Mouse (Mus musculus): ENCODE data around the gene Rac1. TPM values are rescaled to one million over a fixed set of nuclear protein-coding genes. Genes with fewer than 3 reads are reported as not detected.
"Not testable (repeated sequence)": the region's sequence is repeated elsewhere in the genome, so short reads cannot be mapped to it uniquely, and the experiment has no call there.

Rac1 gene
- polyA plus RNA-seq, 1 experiment from 2014 or later: 473 TPM

DNA sequence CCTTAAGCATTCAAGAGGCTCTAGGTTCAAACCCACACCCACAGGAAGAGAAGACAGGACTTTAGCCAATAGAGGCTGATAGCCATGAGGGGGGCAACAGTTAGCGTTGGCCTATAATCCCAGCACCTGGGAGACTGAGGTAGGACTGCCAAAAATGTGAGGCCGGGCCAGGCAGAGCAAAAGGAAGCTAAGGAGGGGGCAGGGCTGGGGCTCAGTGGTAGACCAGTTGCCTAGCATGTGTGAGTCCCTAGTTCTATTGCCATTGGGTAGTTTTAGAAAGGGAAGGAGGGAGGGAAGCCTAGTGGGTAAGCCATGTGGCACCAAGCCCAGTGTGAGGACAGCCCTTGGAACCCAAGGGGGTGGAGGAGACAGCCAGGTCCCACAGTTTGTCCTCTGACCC, 26.2 kb downstream of the Rac1 start:
- 90% methylated on average over 2 of the region's 2 CpGs for WGBS

DNA sequence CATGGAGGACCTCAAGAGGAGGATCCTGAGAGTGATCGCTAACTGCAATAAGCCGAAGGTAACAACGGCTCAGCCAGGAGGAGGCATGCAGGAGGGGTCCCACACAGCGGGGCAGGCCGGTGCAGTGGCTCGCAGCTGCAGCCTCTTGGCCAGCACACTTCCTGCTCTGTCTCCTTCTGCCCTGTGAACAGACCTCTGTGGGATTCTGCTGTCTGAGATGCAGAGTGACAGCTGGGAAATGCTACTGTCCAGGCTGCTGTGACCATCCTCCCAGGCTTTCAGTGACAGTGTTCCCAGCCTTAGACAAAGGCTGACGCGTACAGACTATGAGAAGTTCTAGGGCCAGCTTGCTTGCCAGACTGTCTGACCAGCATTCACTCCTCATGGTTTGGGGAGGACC, 26.7 kb downstream of the Rac1 start:
- Histone ChIP-seq H3K36me3 (peaks cover 75% of the 10 kb centered on the region), H3K4me3 (no peak overlapping the region), H3K27me3 (ENCODE audit: low read depth, poor library complexity, severe bottlenecking) (no peaks in the 10 kb centered on the region), H3K9me3 (replicated peaks) (no peaks in the 10 kb centered on the region), H3K27ac (no peak overlapping the region), H3K4me1 (no peaks in the 10 kb centered on the region)
- DNase-seq (ENCODE audit: low spot score): no peak
- WGBS: 89% methylated on average over 8 of the region's 8 CpGs

More for the DNA sequence above, 26.2 kb downstream of the Rac1 start:
- Histone ChIP-seq H3K4me1 (no peaks in the 10 kb centered on the region), H3K36me3 (peaks cover 78% of the 10 kb centered on the region), H3K27me3 (ENCODE audit: low read depth, poor library complexity, severe bottlenecking) (no peaks in the 10 kb centered on the region), H3K27ac (no peak overlapping the region), H3K9me3 (replicated peaks) (no peaks in the 10 kb centered on the region), H3K4me3 (no peak overlapping the region)
- no peak for DNase-seq (ENCODE audit: low spot score)

DNA sequence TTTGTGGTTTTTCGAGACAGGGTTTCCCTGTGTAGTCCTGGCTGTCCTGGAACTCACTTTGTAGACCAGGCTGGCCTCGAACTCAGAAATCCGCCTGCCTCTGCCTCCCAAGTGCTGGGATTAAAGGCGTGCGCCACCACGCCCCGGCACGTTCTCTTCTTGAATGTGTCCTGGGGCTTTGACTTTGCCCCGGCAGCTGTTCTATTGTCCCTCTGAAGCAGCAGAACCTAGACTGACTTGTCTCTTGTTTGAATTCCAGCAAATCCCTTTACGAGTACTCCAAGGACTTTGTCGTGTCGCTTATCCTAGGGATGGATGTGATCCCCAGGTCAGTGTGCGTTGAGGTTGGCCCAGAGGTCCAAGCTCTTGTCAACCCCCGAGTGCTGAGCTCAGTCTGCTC, 27.1 kb downstream of the Rac1 start:
- H3K36me3 ChIP-seq: peaks cover 74% of the 10 kb centered on the region
- not testable (repeated sequence) for H3K27ac ChIP-seq; H3K9me3 ChIP-seq (replicated peaks); H3K27me3 ChIP-seq (ENCODE audit: low read depth, poor library complexity, severe bottlenecking); H3K4me3 ChIP-seq; H3K4me1 ChIP-seq; DNase-seq (ENCODE audit: low spot score)
- 94% methylated on average over 14 of the region's 14 CpGs for WGBS

DNA sequence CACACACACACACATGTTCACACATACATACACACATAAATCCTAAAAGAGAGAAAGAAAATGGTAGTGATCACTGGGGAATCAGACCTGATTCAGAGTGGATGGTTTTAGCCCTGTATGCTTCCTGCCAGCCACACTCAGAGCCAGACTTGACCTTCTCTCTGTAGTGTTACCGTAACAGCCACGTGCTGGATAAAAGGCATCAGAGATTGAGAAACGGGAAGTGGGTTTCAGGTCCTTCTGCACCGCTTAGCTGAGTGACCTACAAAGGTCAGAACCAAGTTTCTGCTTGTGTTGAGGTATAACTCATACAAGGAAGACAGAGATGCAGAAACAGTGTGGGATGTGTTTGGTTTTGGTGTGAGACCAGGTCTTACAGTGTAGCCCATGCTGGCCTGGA, 28.1 kb downstream of the Rac1 start:
- H3K9me3 ChIP-seq (replicated peaks): no peaks in the 10 kb centered on the region
- 92% methylated on average over 4 of the region's 4 CpGs for WGBS
- no peak overlapping the region for H3K27ac ChIP-seq
- H3K4me1 ChIP-seq: no peaks in the 10 kb centered on the region
- peaks cover 73% of the 10 kb centered on the region for H3K36me3 ChIP-seq
- no peak overlapping the region for H3K4me3 ChIP-seq
- no peak for DNase-seq (ENCODE audit: low spot score)
- H3K27me3 ChIP-seq (ENCODE audit: low read depth, poor library complexity, severe bottlenecking): no peaks in the 10 kb centered on the region

DNA sequence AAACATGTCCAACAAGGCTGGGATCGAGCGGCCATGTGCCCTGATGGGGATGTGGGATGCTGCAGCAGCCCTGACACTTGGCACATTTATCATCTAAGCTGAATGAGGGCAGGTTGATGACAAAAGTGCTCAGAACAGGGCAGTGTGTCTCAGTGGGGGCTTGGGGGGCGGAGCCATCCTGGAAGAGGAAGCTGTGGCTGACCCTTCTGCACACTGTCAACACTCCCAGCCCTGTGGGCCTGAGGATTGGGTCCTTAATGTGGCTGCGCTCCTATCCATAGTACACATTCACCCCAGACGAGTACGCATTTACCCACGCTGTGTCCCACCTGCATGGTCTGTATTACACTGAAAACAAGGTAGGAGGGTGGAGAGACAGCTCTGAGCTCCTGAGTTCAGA, 28.6 kb downstream of the Rac1 start:
- WGBS: 94% methylated on average over 7 of the region's 7 CpGs
- H3K4me3 ChIP-seq: no peak overlapping the region

DNA sequence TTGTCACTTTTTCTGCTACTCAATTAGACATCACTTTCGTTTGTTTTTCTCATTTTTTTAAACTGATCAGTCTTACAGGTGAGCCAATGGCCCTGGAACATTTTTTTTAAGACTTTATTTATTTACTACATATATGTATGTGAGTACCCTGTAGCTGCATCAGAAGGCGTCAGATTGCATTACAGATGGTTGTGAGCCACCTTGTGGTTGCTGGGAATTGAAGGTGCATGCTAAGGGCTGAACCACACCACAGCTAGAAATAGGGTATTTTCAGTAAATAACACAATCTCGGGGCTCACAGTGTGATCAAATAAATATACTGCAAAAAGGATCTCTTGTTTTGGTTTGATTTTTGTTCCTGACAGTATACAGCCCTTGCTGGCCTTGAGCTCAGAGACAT, 30.4 kb downstream of the Rac1 start:
- Histone ChIP-seq H3K36me3 (peaks cover 71% of the 10 kb centered on the region), H3K9me3 (replicated peaks) (no peaks in the 10 kb centered on the region), H3K27me3 (ENCODE audit: low read depth, poor library complexity, severe bottlenecking) (no peaks in the 10 kb centered on the region), H3K27ac (no peak overlapping the region), H3K4me3 (no peak overlapping the region), H3K4me1 (no peaks in the 10 kb centered on the region)
- DNase-seq (ENCODE audit: low spot score): no peak
- 83% methylated on average over 3 of the region's 3 CpGs for WGBS

More for the DNA sequence above, 28.6 kb downstream of the Rac1 start:
- no peaks in the 10 kb centered on the region for H3K27me3 ChIP-seq (ENCODE audit: low read depth, poor library complexity, severe bottlenecking)
- no peak for DNase-seq (ENCODE audit: low spot score)
- peaks cover 73% of the 10 kb centered on the region for H3K36me3 ChIP-seq
- H3K4me1 ChIP-seq: no peaks in the 10 kb centered on the region
- no peak overlapping the region for H3K27ac ChIP-seq
- no peaks in the 10 kb centered on the region for H3K9me3 ChIP-seq (replicated peaks)

DNA sequence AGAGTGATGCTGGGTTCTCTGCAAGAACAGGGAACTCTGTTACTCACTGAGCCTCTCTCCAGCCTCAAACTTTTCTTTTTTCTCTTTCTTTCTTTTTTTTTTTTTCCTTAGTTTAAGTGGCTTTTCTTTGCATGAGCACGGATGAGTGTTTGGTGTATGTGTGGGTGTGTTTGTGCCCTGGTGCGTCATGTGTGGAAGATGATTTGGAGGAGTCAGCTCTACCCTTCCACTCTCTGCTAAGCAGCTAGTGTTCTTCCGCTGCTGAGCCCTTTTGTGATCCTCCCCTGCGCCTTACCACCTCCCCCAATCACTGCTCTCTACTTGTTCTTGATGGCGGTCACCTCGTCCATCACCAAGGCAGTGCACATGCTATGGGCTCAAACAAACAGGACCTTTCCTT, 32.1 kb downstream of the Rac1 start:
- WGBS: 96% methylated on average over 6 of the region's 6 CpGs
- H3K27ac ChIP-seq: no peak overlapping the region
- H3K36me3 ChIP-seq: peaks cover 70% of the 10 kb centered on the region

DNA sequence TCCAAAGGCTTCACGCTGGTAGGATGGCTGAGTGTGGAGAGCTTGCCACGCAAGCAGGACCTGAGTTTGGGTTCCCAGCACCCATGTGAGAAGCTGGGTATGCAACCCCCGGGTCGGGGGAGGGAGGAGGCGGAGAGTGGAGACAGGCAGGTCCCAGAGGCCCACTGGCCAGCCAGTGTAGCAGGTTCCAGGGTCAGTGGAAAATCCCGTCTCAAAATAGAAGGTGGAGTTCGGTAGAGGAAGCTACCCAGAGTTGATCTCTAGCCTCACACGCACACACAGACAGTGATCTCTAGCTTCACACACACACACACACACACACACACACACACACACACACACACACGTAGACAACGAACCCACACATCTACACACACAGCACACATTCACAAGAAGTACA, 34.7 kb downstream of the Rac1 start:
- WGBS: 93% methylated on average over 10 of the region's 10 CpGs
- no peak for DNase-seq (ENCODE audit: low spot score)
- Histone ChIP-seq H3K9me3 (replicated peaks) (no peaks in the 10 kb centered on the region), H3K4me3 (no peak overlapping the region), H3K27ac (no peak overlapping the region), H3K27me3 (ENCODE audit: low read depth, poor library complexity, severe bottlenecking) (no peaks in the 10 kb centered on the region), H3K36me3 (peaks cover 68% of the 10 kb centered on the region), H3K4me1 (no peaks in the 10 kb centered on the region)

More for the DNA sequence above, 32.1 kb downstream of the Rac1 start:
- H3K27me3 ChIP-seq (ENCODE audit: low read depth, poor library complexity, severe bottlenecking): no peaks in the 10 kb centered on the region
- H3K4me1 ChIP-seq: no peaks in the 10 kb centered on the region
- DNase-seq (ENCODE audit: low spot score): no peak
- no peak overlapping the region for H3K4me3 ChIP-seq
- no peaks in the 10 kb centered on the region for H3K9me3 ChIP-seq (replicated peaks)

DNA sequence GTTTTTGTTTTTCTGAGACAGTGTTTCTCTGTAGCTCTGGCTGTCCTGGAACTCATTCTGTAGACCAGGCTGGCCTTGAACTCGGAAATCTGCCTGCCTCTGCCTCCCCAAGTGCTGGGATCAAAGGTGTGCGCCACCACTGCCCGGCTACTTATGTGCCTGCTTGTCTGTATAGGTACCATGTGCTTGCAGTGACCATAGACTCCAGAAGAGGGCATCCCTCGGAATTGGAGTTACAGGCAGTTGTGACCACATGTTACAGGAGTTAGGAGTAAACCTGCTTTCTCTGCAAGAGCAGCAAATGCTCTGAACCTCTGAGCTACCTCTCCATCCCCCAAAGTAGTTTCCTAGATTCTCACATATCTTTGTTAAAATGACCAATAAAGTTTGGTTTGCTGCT, 36.1 kb downstream of the Rac1 start:
- no peak for DNase-seq (ENCODE audit: low spot score)
- Histone ChIP-seq H3K27ac (no peak overlapping the region), H3K36me3 (peaks cover 80% of the 10 kb centered on the region), H3K4me3 (no peak overlapping the region), H3K4me1 (no peaks in the 10 kb centered on the region), H3K9me3 (replicated peaks) (no peaks in the 10 kb centered on the region), H3K27me3 (ENCODE audit: low read depth, poor library complexity, severe bottlenecking) (no peaks in the 10 kb centered on the region)
- 94% methylated on average over 4 of the region's 4 CpGs for WGBS

DNA sequence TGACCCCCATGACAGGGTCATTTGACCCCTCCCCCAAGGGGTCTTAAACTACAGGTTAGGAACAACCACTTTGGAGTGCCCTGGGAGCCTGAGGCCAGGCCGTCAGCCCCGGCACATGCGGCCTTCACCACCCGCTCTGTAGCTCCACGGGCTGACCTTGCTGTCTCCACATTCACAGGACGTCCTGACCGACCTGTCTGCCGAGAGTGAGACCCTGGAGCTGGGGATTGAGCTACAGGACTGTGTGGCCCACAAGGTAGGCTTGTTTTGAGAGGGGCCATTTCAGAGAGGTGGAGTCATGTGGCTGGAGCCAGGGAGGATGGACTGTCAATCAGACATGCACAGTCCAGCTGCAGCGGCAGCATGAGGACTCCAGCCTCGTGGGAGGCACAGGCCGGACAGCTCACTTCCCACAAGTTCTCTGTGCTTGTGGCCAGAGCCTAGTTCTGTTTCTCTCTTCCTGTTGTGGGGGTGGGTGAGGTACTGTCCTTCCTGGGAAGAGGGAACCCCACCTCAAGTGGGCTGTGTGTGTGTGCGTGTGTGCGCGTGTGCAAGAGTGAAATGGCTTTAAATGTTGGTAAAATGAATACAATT, 38.0 kb downstream of the Rac1 start:
- no peaks in the 10 kb centered on the region for H3K9me3 ChIP-seq (replicated peaks)
- H3K27ac ChIP-seq: no peak overlapping the region
- peaks cover 86% of the 10 kb centered on the region for H3K36me3 ChIP-seq
- no peak overlapping the region for H3K4me3 ChIP-seq
- no peaks in the 10 kb centered on the region for H3K4me1 ChIP-seq
- no peaks in the 10 kb centered on the region for H3K27me3 ChIP-seq (ENCODE audit: low read depth, poor library complexity, severe bottlenecking)
- 91% methylated on average over 14 of the region's 14 CpGs for WGBS
- DNase-seq (ENCODE audit: low spot score): no peak

DNA sequence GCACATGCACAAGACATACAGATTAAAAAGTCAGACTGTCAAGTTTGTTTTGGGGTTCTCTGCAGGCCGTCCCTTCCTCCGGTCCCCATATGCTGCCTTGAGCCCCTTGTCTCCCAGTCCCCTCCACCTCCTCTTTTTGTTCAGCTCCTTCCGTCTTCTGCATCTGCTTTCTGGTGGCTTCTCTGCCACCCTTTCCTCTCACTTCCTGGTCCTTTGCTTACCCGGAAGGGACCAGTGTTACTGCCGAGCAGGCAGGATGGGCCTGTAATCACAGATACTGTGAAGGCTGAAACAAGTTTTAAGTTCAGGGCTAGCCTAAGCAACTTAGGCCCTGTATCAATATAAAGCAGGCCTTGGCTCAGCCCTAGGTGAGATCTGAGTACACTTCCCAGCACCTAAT, 39.8 kb downstream of the Rac1 start:
- Histone ChIP-seq H3K36me3 (peaks cover 88% of the 10 kb centered on the region), H3K9me3 (replicated peaks) (no peaks in the 10 kb centered on the region), H3K27me3 (ENCODE audit: low read depth, poor library complexity, severe bottlenecking) (no peaks in the 10 kb centered on the region), H3K27ac (no peak overlapping the region), H3K4me3 (no peak overlapping the region), H3K4me1 (no peaks in the 10 kb centered on the region)
- 93% methylated on average over 5 of the region's 5 CpGs for WGBS
- DNase-seq (ENCODE audit: low spot score): no peak

DNA sequence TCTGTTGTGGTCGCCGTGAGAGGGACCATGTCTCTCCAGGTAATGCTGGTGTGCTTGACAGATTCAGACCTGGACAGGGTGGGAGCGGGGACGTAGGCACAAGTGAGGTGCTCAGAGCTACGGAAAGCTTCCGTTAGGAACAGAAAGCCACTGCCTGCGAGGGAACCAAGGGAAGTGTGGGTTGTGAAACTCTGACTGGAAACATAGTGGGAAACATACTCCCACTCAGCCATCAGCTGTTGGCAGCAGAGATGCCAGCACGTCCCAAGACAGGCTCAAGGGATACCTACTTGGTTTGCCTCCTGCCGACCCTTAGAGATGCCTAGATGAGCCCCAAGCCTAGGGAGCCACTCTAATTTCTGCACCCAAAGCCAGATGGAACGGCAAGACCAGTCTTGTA, 40.6 kb downstream of the Rac1 start:
- WGBS: 93% methylated on average over 10 of the region's 10 CpGs
- no peak for DNase-seq (ENCODE audit: low spot score)
- Histone ChIP-seq H3K4me1 (no peaks in the 10 kb centered on the region), H3K36me3 (peaks cover 89% of the 10 kb centered on the region), H3K9me3 (replicated peaks) (no peaks in the 10 kb centered on the region), H3K4me3 (no peak overlapping the region), H3K27me3 (ENCODE audit: low read depth, poor library complexity, severe bottlenecking) (no peaks in the 10 kb centered on the region), H3K27ac (no peak overlapping the region)

DNA sequence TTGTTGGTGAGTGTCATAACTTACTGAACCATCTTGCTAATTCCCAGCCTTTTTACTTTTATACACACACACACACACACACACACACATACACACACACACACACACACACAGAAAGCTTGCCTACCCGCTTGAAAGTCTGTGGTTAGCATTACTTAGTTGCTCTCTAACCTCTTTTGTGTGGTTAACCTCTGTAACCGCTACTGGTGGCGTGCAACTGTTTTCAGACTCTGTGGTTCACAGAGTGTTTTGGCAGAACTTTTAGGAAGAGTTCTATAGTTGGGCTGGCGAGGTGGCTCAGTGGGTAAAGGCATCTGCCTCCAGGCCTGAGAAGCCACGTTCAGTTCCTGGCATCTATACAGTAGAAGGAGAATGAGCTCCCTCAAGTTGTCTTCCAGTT, 42.9 kb downstream of the Rac1 start:
- DNase-seq (ENCODE audit: low spot score): no peak
- H3K4me3 ChIP-seq: no peak overlapping the region
- H3K27ac ChIP-seq: no peak overlapping the region
- WGBS: 86% methylated on average over 5 of the region's 5 CpGs
- no peaks in the 10 kb centered on the region for H3K27me3 ChIP-seq (ENCODE audit: low read depth, poor library complexity, severe bottlenecking)
- no peaks in the 10 kb centered on the region for H3K4me1 ChIP-seq
- H3K36me3 ChIP-seq: peaks cover 85% of the 10 kb centered on the region
- H3K9me3 ChIP-seq (replicated peaks): no peaks in the 10 kb centered on the region

DNA sequence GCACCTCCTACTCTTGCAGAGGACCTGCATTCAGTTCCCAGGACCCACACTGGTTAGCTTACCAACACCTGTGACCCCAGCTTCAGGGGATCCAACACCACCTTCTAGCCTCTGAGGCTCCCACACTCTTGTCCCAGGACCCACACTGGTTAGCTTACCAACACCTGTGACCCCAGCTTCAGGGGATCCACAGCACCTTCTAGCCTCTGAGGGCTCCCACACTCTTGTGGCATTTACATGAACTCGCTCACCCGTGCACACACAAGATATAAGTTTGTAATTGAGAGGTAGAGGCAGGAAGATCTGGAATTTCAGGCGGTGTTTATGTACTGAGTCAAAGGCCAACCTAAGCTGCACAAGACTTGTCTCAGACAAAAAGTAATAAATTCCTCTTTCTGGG, 49.9 kb downstream of the Rac1 start:
- no peak overlapping the region for H3K4me3 ChIP-seq
- no peak for DNase-seq (ENCODE audit: low spot score)
- no peaks in the 10 kb centered on the region for H3K4me1 ChIP-seq
- no peaks in the 10 kb centered on the region for H3K27me3 ChIP-seq (ENCODE audit: low read depth, poor library complexity, severe bottlenecking)
- H3K9me3 ChIP-seq (replicated peaks): no peaks in the 10 kb centered on the region
- WGBS: 93% methylated on average over 3 of the region's 3 CpGs
- no peak overlapping the region for H3K27ac ChIP-seq
- peaks cover 91% of the 10 kb centered on the region for H3K36me3 ChIP-seq
